Mouse (Mus musculus): Measurements from ENCODE around the gene Fkbp5. TPM values are rescaled to one million over a fixed set of nuclear protein-coding genes. Genes with fewer than 3 reads are reported as not detected.
A peak's percentile ranks its signal among the peaks of the same experiment; 100 is the strongest.
"Not testable (repeated sequence)": the region's sequence is repeated elsewhere in the genome, so short reads cannot be mapped to it uniquely, and the experiment has no call there.

The Fkbp5 gene
- total RNA-seq, 2 experiments from 2014 or later: 40.4 to 69.3 TPM

GRCm38 (mm10) chr17:28437938-28438337 is 79.4 kb downstream of the Fkbp5 start:
- no peak for DNase-seq (ENCODE audit: low spot score in 2 of 2)
- intact Hi-C loops (cut with DNase I): no loop called here

GRCm38 (mm10) chr17:28434921-28435485 is 82.3 kb downstream of the Fkbp5 start:
- intact Hi-C loops (cut with DNase I): no loop called here
- DNase-seq (ENCODE audit: low spot score in 2 of 2): no peak

- DNase-seq (ENCODE audit: low spot score in 2 of 2): no peak
- intact Hi-C loops (cut with DNase I): no loop called here
Observed at GRCm38 (mm10) chr17:28433029-28433428, 84.3 kb downstream of the Fkbp5 start.

GRCm38 (mm10) chr17:28431931-28432335 is 85.4 kb downstream of the Fkbp5 start:
- DNase-seq (ENCODE audit: low spot score in 2 of 2): no peak
- intact Hi-C loops (cut with DNase I): no loop called here

GRCm38 (mm10) chr17:28431038-28431437 is 86.3 kb downstream of the Fkbp5 start:
- no peak for DNase-seq (ENCODE audit: low spot score in 2 of 2)
- intact Hi-C loops (cut with DNase I): no loop called here

GRCm38 (mm10) chr17:28428474-28429258 is 88.7 kb downstream of the Fkbp5 start:
- intact Hi-C loops (cut with DNase I): no loop called here
- no peak for DNase-seq (ENCODE audit: low spot score in 2 of 2)

- intact Hi-C loops (cut with DNase I): no loop called here
- DNase-seq (ENCODE audit: low spot score in 2 of 2): no peak
Observed at GRCm38 (mm10) chr17:28427666-28428065, 89.7 kb downstream of the Fkbp5 start.

- intact Hi-C loops (cut with DNase I): no loop called here
- no peak for DNase-seq (ENCODE audit: low spot score in 2 of 2)
Observed at GRCm38 (mm10) chr17:28424373-28424772, 93.0 kb downstream of the Fkbp5 start.

GRCm38 (mm10) chr17:28421071-28421470 is 96.3 kb downstream of the Fkbp5 start:
- no peak for DNase-seq (ENCODE audit: low spot score in 2 of 2)
- intact Hi-C loops (cut with DNase I): no loop called here

- DNase-seq (ENCODE audit: low spot score in 2 of 2): no peak
- intact Hi-C loops (cut with DNase I): no loop called here
Observed at GRCm38 (mm10) chr17:28420229-28421051, 96.9 kb downstream of the Fkbp5 start.

- no peak for DNase-seq (ENCODE audit: low spot score in 2 of 2)
- intact Hi-C loops (cut with DNase I): no loop called here
Observed at GRCm38 (mm10) chr17:28419636-28420035, 97.7 kb downstream of the Fkbp5 start.

GRCm38 (mm10) chr17:28418954-28419353 is 98.4 kb downstream of the Fkbp5 start:
- intact Hi-C loops (cut with DNase I): no loop called here
- DNase-seq (ENCODE audit: low spot score in 2 of 2): no peak

GRCm38 (mm10) chr17:28418481-28418880 is 98.8 kb downstream of the Fkbp5 start:
- DNase-seq (ENCODE audit: low spot score in 2 of 2); intact Hi-C loops (cut with DNase I): not testable (repeated sequence)

- intact Hi-C loops (cut with DNase I): no loop called here
- no peak for DNase-seq (ENCODE audit: low spot score in 2 of 2)
Observed at GRCm38 (mm10) chr17:28417771-28418170, 99.6 kb downstream of the Fkbp5 start.

GRCm38 (mm10) chr17:28415271-28415670 is 102.1 kb downstream of the Fkbp5 start:
- intact Hi-C loops (cut with DNase I): no loop called here
- DNase-seq (ENCODE audit: low spot score in 2 of 2): no peak

- no peak for DNase-seq (ENCODE audit: low spot score in 2 of 2)
- intact Hi-C loops (cut with DNase I): no loop called here
Observed at GRCm38 (mm10) chr17:28411381-28411960, 105.9 kb downstream of the Fkbp5 start.

GRCm38 (mm10) chr17:28410731-28411130 is 106.6 kb downstream of the Fkbp5 start:
- no peak for DNase-seq (ENCODE audit: low spot score in 2 of 2)
- intact Hi-C loops (cut with DNase I): no loop called here

- intact Hi-C loops (cut with DNase I): no loop called here
- no peak for DNase-seq (ENCODE audit: low spot score in 2 of 2)
Observed at GRCm38 (mm10) chr17:28408251-28408918, 108.9 kb downstream of the Fkbp5 start.

GRCm38 (mm10) chr17:28407418-28408250 is 109.7 kb downstream of the Fkbp5 start:
- peak; percentile 73 to 80 for DNase-seq (ENCODE audit: low spot score in 2 of 2)
- intact Hi-C loops (cut with DNase I): loop anchor here (1.0 kb wide), 1 partner anchor 121 kb away; no protein-coding TSS in a partner anchor
